Mouse (Mus musculus): ENCODE data around the gene Hyou1. TPM values are rescaled to one million over a fixed set of nuclear protein-coding genes. Genes with fewer than 3 reads are reported as not detected.
"Not testable (repeated sequence)": the region's sequence is repeated elsewhere in the genome, so short reads cannot be mapped to it uniquely, and the experiment has no call there.

Gene Hyou1
- polyA plus RNA-seq, 1 experiment from 2014 or later, result 32.5 TPM

GRCm38 (mm10) chr9:44357207-44357606 is 22.1 kb upstream of the Hyou1 start:
- ATAC-seq (ENCODE audit: insufficient number of reproducible peaks, low FRiP score, low TSS enrichment, low read depth), result no peak
- Histone ChIP-seq H3K9ac (no peak overlapping the region), H3K4me3 (no peak overlapping the region), H3K9me3 (no peaks in the 10 kb centered on the region), H3K27ac (no peak overlapping the region), H3K4me1 (peaks cover 10% of the 10 kb centered on the region), H3K27me3 (no peaks in the 10 kb centered on the region), H3K4me2 (no peak overlapping the region), H3K36me3 (peaks cover 75% of the 10 kb centered on the region)
- 74% methylated on average over 4 of the region's 4 CpGs for WGBS

GRCm38 (mm10) chr9:44361190-44361917 is 17.9 kb upstream of the Hyou1 start, which contains the start of gene Vps11:
Vps11 (minus strand) TSS chr9:44361670.
- Histone ChIP-seq H3K36me3 (peaks cover 34% of the 10 kb centered on the region), H3K4me3 (peak within 1 kb of the TSS; percentile 92), H3K4me1 (peaks cover 10% of the 10 kb centered on the region), H3K9me3 (no peaks in the 10 kb centered on the region), H3K4me2 (peak within 1 kb of the TSS; percentile 71), H3K27me3 (no peaks in the 10 kb centered on the region), H3K27ac (peak within 1 kb of the TSS; percentile 79), H3K9ac (peak within 1 kb of the TSS; percentile 85)
- ATAC-seq (ENCODE audit: insufficient number of reproducible peaks, low FRiP score, low TSS enrichment, low read depth), result peak; percentile 91
- under 1% methylated on average over 44 of the region's 44 CpGs for WGBS

- Histone ChIP-seq H3K36me3 (peaks cover 28% of the 10 kb centered on the region), H3K4me1 (peaks cover 10% of the 10 kb centered on the region), H3K9ac (peak overlapping the region; percentile 85; the same call in 1 of the 2 replicates), H3K4me2 (peak overlapping the region; percentile 71), H3K4me3 (peak overlapping the region; percentile 92), H3K27ac (peak overlapping the region; percentile 79)
- not testable (repeated sequence) for ATAC-seq (ENCODE audit: insufficient number of reproducible peaks, low FRiP score, low TSS enrichment, low read depth); H3K27me3 ChIP-seq; H3K9me3 ChIP-seq
- WGBS, result 41% methylated on average over 4 of the region's 4 CpGs
These were observed 17.4 kb upstream of the Hyou1 start for GRCm38 (mm10) chr9:44361931-44362330.

- 59% methylated on average over 3 of the region's 3 CpGs for WGBS
- Histone ChIP-seq H3K4me2 (no peak overlapping the region), H3K27me3 (no peaks in the 10 kb centered on the region), H3K4me1 (peaks cover 10% of the 10 kb centered on the region), H3K9ac (no peak overlapping the region), H3K36me3 (peaks cover 6% of the 10 kb centered on the region), H3K4me3 (no peak overlapping the region), H3K9me3 (no peaks in the 10 kb centered on the region), H3K27ac (no peak overlapping the region)
- no peak for ATAC-seq (ENCODE audit: insufficient number of reproducible peaks, low FRiP score, low TSS enrichment, low read depth)
These were observed 14.8 kb upstream of the Hyou1 start for GRCm38 (mm10) chr9:44364480-44364879.

GRCm38 (mm10) chr9:44373386-44373785 is 5.9 kb upstream of the Hyou1 start:
- H3K4me1 ChIP-seq, result no peaks in the 10 kb centered on the region
- H3K4me3 ChIP-seq, result no peak overlapping the region
- ATAC-seq (ENCODE audit: insufficient number of reproducible peaks, low FRiP score, low TSS enrichment, low read depth), result no peak
- H3K4me2 ChIP-seq, result no peak overlapping the region
- H3K9me3 ChIP-seq, result no peaks in the 10 kb centered on the region
- no peaks in the 10 kb centered on the region for H3K36me3 ChIP-seq
- no peak overlapping the region for H3K9ac ChIP-seq
- H3K27ac ChIP-seq, result no peak overlapping the region
- H3K27me3 ChIP-seq, result no peaks in the 10 kb centered on the region

GRCm38 (mm10) chr9:44376141-44376540 is 3.1 kb upstream of the Hyou1 start:
- peaks cover 15% of the 10 kb centered on the region for H3K4me1 ChIP-seq
- H3K36me3 ChIP-seq, result peaks cover 2% of the 10 kb centered on the region
- no peak for ATAC-seq (ENCODE audit: insufficient number of reproducible peaks, low FRiP score, low TSS enrichment, low read depth)
- 88% methylated on average over 6 of the region's 6 CpGs for WGBS
- H3K27ac ChIP-seq, result no peak overlapping the region
- H3K9ac ChIP-seq, result no peak overlapping the region
- no peak overlapping the region for H3K4me3 ChIP-seq
- no peaks in the 10 kb centered on the region for H3K9me3 ChIP-seq
- H3K4me2 ChIP-seq, result no peak overlapping the region
- no peaks in the 10 kb centered on the region for H3K27me3 ChIP-seq

GRCm38 (mm10) chr9:44377335-44377734 is 2.0 kb upstream of the Hyou1 start:
- Histone ChIP-seq H3K4me1 (peaks cover 15% of the 10 kb centered on the region), H3K36me3 (peaks cover 14% of the 10 kb centered on the region)
- not testable (repeated sequence) for ATAC-seq (ENCODE audit: insufficient number of reproducible peaks, low FRiP score, low TSS enrichment, low read depth); H3K9ac ChIP-seq; H3K4me2 ChIP-seq; H3K27ac ChIP-seq; H3K4me3 ChIP-seq; H3K9me3 ChIP-seq; H3K27me3 ChIP-seq
- 82% methylated on average over 2 of the region's 2 CpGs for WGBS

GRCm38 (mm10) chr9:44378153-44378730 is 1.0 kb upstream of the Hyou1 start:
- Histone ChIP-seq H3K4me2 (peak overlapping the region; percentile 53), H3K4me3 (peak overlapping the region; percentile 86), H3K27me3 (no peaks in the 10 kb centered on the region), H3K4me1 (peaks cover 15% of the 10 kb centered on the region), H3K27ac (no peak overlapping the region), H3K9ac (0 out of 2 replicates have a peak overlapping the region, but pooled peaks have one; percentile 83), H3K36me3 (peaks cover 23% of the 10 kb centered on the region), H3K9me3 (no peaks in the 10 kb centered on the region)
- no peak for ATAC-seq (ENCODE audit: insufficient number of reproducible peaks, low FRiP score, low TSS enrichment, low read depth)
- WGBS, result 88% methylated on average over 5 of the region's 5 CpGs

- no peak for ATAC-seq (ENCODE audit: insufficient number of reproducible peaks, low FRiP score, low TSS enrichment, low read depth)
These were observed 572 bp downstream of the Hyou1 start for GRCm38 (mm10) chr9:44379862-44380261.

GRCm38 (mm10) chr9:44384596-44384995 is 5.3 kb downstream of the Hyou1 start:
- Histone ChIP-seq H3K27ac (no peak overlapping the region), H3K9ac (no peak overlapping the region), H3K4me3 (no peak overlapping the region), H3K4me1 (peaks cover 15% of the 10 kb centered on the region), H3K4me2 (no peak overlapping the region), H3K27me3 (no peaks in the 10 kb centered on the region), H3K36me3 (peaks cover 86% of the 10 kb centered on the region), H3K9me3 (no peaks in the 10 kb centered on the region)
- 89% methylated on average over 13 of the region's 13 CpGs for WGBS
- ATAC-seq (ENCODE audit: insufficient number of reproducible peaks, low FRiP score, low TSS enrichment, low read depth), result no peak

More at GRCm38 (mm10) chr9:44379862-44380261, 572 bp downstream of the Hyou1 start:
- Histone ChIP-seq H3K9ac (peak overlapping the region; percentile 83), H3K4me3 (peak overlapping the region; percentile 86), H3K27me3 (no peaks in the 10 kb centered on the region), H3K4me1 (peaks cover 15% of the 10 kb centered on the region), H3K27ac (peak overlapping the region; percentile 87), H3K4me2 (peak overlapping the region; percentile 89), H3K36me3 (peaks cover 39% of the 10 kb centered on the region), H3K9me3 (no peaks in the 10 kb centered on the region)
- WGBS, result 6% methylated on average over 15 of the region's 15 CpGs

GRCm38 (mm10) chr9:44387221-44387620 is 7.9 kb downstream of the Hyou1 start:
- no peak overlapping the region for H3K27ac ChIP-seq
- no peak overlapping the region for H3K9ac ChIP-seq
- no peaks in the 10 kb centered on the region for H3K4me1 ChIP-seq
- no peaks in the 10 kb centered on the region for H3K9me3 ChIP-seq
- 79% methylated on average over 3 of the region's 3 CpGs for WGBS
- H3K36me3 ChIP-seq, result peaks cover 90% of the 10 kb centered on the region
- no peak for ATAC-seq (ENCODE audit: insufficient number of reproducible peaks, low FRiP score, low TSS enrichment, low read depth)
- no peak overlapping the region for H3K4me3 ChIP-seq
- no peaks in the 10 kb centered on the region for H3K27me3 ChIP-seq
- H3K4me2 ChIP-seq, result no peak overlapping the region

GRCm38 (mm10) chr9:44389273-44389672 is 10.0 kb downstream of the Hyou1 start:
- H3K9ac ChIP-seq, result no peak overlapping the region
- peaks cover 73% of the 10 kb centered on the region for H3K36me3 ChIP-seq
- no peak overlapping the region for H3K27ac ChIP-seq
- H3K4me1 ChIP-seq, result no peaks in the 10 kb centered on the region
- H3K4me2 ChIP-seq, result no peak overlapping the region
- no peaks in the 10 kb centered on the region for H3K9me3 ChIP-seq
- ATAC-seq (ENCODE audit: insufficient number of reproducible peaks, low FRiP score, low TSS enrichment, low read depth), result no peak
- 58% methylated on average over 8 of the region's 8 CpGs for WGBS
- no peak overlapping the region for H3K4me3 ChIP-seq
- H3K27me3 ChIP-seq, result no peaks in the 10 kb centered on the region
